Mouse (Mus musculus) adrenal gland, postnatal 14 days (tissue): ENCODE results near the gene Tspyl3. TPM values are rescaled to one million over a fixed set of nuclear protein-coding genes. Genes with fewer than 3 reads are reported as not detected.
"Not testable (repeated sequence)": the region's sequence is repeated elsewhere in the genome, so short reads cannot be mapped to it uniquely, and the experiment has no call there.

Experiments
- DNase-seq: peaks from one replicate; pipeline ENCODE4 v3.0.0; 2021; ENCODE audit warnings: mixed read lengths
- long read RNA-seq, 2 experiments: library from polyadenylated mRNA; stranded (forward); transcript quantifications; one replicate each; pipeline ENCODE4 v2.0.0; 2021
- total RNA-seq: library from RNA; stranded (reverse); gene quantifications from 2 replicates; pipeline ENCODE4 v1.2.3, GENCODE M21; 2021

Gene Tspyl3
- total RNA-seq, result 3.2 and 4.7 TPM in 2 replicates
- long read RNA-seq, experiment 1, transcript Tspyl3-201 (1 exons, 3,072 nt), result major isoform, 8 of 8 reads
- long read RNA-seq, experiment 1, partial matches to known transcripts, result 0 of 8 reads
- long read RNA-seq, experiment 1, other reads (novel, unspliced or antisense), result 0 of 8 reads
- long read RNA-seq, experiment 2, transcript Tspyl3-201 (1 exons, 3,072 nt), result major isoform, 6 of 6 reads
- long read RNA-seq, experiment 2, partial matches to known transcripts, result 0 of 6 reads
- long read RNA-seq, experiment 2, other reads (novel, unspliced or antisense), result 0 of 6 reads

DNA sequence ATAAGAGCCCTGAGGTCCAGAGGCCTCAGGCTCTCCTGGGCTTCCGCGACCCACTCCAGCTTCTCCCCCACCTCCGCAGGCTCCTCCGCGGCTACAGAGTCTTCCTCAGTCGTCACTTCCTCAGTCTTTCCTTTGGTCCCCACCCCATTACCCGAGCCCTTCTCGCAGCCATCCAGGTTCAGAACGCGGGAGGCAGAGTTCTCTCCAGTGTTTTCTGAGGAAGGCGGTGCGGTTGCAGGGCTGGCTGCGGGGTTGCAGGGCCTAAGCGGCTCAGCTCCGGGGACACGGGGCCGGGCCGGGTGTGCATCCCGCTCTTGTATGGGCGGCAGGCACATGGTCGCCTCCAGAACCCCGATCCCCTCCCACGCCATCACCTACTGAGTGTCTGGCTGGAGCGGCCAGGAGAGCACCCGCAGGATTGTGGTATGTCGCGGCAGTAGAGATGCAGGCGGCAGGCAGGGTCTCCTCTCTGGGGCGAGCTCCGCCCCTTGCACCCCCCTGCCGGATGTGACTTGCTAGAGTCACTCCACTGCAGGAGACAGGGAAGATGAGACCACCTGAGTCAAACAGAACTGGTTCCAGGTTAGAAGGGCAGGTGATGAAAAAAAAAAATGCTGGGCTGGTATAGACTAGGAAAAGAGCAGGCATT, at the start of gene Tspyl3:
TSS of gene Tspyl3 (minus strand) at position 496 of the 649 bp plus-strand sequence.
- peak; percentile 62 for DNase-seq

DNA sequence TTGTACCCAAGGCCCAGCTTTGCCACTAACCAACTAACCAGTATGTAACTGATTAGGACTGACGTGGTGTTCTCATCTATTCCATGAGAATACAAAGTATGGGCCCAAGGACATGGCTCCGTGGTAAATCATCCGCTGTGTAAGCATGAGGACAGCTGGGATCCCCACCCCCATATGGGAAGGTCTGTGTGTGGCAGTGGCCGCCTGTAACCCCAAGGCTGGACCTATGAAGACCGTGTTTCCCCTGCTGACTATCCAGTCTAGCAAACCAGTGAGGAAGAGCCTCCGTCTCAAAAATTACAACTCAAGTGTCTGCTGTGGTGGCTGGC, 49.6 kb upstream of the Tspyl3 start:
- DNase-seq, result peak; percentile 79

DNA sequence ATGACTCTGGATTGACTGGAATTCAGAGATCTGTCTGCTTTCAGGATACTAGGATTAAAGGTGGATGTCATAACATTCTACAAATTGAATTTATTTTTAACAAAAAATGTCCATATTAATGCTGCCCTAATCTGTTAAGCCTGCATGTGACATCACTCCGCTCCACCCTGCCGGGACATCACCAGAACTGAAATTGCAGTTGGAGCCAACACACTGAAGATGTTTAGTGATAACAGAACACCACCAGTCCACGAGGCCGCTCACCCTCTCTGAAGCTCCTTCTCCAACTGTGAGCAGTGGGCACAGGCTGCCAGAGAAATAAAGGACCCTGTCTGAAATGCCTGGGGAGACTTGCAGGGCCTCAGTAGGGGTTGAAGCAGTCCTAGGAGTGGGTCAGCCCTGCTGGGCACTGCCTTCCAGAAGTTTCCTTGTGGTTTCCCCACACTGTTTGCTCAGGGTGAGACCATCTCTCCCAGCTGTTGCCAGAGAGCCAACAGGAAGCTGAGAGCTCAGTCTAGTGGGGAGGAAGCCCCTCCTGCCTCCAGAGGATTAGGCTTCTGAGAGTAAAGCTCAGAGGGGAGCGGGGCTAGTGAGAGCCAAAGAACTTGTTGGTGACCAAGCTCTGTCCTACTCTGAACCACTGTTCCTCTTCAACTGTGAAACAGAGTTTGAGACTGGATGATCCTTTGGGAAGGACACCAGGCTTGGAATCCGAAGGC, 49.1 kb upstream of the Tspyl3 start:
- DNase-seq, result not testable (repeated sequence)

DNA sequence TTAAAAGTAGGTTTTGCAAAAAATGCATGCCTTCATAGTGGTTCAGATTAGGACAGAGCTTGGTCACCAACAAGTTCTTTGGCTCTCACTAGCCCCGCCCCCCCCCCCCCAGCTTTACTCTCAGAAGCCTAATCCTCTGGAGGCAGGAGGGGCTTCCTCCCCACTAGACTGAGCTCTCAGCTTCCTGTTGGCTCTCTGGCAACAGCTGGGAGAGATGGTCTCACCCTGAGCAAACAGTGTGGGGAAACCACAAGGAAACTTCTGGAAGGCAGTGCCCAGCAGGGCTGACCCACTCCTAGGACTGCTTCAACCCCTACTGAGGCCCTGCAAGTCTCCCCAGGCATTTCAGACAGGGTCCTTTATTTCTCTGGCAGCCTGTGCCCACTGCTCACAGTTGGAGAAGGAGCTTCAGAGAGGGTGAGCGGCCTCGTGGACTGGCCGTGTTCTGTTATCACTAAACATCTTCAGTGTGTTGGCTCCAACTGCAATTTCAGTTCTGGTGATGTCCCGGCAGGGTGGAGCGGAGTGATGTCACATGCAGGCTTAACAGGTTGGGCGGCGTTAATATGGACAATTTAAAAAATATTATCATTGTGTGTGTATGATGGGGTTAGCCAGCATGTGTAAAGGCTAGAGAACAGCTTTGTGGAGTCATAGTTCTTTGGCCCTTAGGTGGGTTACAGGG, 45.1 kb upstream of the Tspyl3 start:
- not testable (repeated sequence) for DNase-seq

GRCm38 (mm10) chr2:153267331-153267730, 42.1 kb upstream of the Tspyl3 start:
- DNase-seq, result no peak

- no peak for DNase-seq
Measured at GRCm38 (mm10) chr2:153263053-153263452, 37.8 kb upstream of the Tspyl3 start.

- no peak for DNase-seq
Measured at GRCm38 (mm10) chr2:153259864-153260674, 34.8 kb upstream of the Tspyl3 start.

DNA sequence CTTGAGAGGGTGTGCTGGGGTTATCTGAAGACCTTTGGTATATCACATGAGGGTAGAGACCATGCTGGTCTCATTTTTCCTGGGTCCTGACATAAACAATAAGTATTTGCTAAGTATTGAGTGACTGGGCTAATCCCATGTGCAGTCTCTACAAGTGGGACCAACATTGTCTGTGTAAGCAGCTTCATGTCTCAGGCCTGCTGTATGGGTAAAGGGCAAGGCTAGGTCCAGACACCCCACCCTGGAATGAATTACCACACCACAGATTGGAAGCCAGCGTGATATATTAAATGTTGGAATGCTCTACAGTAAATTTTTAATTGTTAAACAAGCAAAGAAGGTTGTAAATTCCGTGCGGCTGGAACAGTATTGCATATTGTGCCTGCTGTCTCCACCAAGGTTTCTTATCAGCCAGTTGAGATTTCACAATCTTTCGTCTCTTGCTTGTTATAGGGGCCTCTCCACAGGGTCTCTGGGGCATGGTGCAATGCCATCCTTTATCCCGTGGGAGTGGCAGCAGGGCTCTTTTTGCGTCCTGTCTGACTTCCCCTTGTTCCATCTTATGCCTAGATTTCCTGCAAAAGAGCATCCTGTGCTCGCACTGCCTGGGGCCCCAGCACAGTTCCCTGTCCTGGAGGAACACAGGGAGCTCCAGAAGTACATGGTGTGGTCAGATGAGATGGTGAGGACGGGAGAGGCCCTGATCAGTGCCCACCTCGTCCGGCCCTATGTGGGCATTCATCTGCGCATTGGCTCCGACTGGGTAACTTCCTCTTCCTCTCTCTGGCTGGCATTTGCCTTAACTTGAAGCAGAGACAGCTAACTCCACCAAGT, 34.0 kb upstream of the Tspyl3 start:
- no peak for DNase-seq

DNA sequence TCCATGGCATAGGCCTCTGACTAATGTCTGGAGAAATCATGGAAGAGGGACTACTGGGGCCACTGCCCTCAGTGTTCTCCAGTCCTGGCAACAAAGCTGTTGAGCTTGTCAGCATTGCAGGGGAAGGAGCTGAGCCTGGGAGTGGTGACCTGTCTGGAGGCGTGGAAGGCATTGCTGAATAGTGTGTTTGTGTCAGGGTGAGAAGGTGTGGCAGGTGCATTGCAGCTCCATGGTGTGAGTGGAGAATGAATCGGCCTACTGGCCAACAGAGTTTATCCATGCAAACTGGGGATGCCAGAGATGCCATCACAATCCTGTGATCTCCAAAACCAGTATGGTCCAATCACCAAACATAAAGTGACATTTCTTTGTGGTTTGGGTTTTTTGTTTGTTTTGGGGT, 31.4 kb upstream of the Tspyl3 start:
- no peak for DNase-seq

DNA sequence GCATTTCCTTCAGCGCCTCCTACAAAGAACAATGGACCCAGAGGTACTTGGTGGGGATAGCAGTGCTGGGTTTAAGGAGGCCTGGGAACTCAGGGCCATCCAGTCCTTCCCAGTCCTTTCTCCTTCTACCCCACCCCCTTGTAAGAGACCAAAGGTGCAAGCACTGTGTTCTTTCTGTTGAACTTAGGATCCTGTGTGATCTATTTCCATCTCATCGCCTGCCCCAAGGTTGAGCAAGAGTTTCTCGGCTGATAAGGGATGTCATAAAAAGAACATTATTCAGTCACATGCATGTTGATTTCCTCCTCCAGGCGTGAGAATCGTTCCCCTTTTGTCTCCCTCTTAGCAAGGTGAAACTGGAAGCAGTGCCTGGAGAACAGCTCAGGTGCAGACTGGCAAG, 24.5 kb upstream of the Tspyl3 start:
- DNase-seq, result no peak

DNA sequence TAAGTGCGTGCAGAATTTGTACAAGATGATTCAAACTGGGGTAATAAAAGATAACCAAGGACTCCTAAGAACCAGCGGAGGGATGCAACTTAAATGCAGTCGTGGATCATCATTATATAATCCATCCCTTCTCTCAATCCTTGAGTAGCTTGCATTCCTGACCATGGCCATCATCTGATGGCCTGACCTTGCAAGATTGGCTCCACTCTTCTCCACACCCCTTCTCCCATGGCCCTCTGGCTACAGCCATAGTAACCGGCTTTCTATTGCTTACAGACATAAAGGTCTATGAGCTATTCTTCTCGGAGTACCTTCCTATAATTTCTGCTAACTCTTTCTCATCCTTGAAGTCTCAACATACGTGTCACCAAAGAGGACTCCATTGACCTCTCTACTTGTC, 16.9 kb upstream of the Tspyl3 start:
- peak; percentile 34 for DNase-seq

DNA sequence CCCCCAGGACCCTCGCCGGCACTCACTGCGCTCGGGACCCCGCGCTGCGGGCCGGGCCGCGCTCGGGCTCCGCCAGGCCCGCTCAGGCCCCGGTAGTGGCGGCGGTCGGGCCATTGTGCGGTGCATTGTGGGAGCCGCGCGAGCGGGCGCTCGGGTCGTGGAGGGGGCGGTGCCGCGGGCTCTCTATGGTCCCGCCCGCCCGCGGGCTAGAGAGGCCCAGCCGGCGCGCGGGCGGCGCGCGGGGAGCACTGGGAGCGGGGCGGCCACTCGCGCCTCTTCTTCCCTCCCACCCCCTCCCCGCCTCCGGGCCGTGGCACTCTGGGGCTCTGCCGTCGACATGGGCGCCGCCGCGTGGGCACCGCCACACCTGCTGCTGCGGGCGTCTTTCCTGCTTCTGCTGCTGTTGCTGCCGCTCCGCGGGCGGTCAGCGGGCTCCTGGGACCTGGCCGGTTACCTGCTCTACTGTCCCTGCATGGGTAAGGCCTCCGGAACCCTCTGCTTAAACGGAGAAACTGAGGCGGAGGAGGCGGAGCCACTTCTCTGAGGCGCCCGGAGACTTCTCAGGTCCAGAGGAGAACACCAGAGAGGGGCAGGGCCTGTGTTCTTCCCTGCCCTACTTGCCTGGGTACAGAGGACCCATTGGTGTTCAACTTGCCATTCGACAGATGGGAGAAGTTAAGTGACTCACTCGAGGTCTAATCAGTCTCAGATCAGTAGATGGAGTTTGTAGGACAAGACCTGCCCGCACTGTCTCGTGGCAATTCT, 16.2 kb upstream of the Tspyl3 start, which contains the start of the genes Plagl2 and Pofut1:
TSS of gene Plagl2 (minus strand) at position 177 of the 765 bp plus-strand sequence.
TSS of gene Pofut1 (plus strand) at position 284 of the 765 bp plus-strand sequence.
- peak; percentile 95 for DNase-seq

GRCm38 (mm10) chr2:153240701-153241235, 15.5 kb upstream of the Tspyl3 start:
- peak; percentile 36 for DNase-seq

- peak; percentile 52 for DNase-seq
Measured at GRCm38 (mm10) chr2:153239860-153240480, 14.7 kb upstream of the Tspyl3 start.

DNA sequence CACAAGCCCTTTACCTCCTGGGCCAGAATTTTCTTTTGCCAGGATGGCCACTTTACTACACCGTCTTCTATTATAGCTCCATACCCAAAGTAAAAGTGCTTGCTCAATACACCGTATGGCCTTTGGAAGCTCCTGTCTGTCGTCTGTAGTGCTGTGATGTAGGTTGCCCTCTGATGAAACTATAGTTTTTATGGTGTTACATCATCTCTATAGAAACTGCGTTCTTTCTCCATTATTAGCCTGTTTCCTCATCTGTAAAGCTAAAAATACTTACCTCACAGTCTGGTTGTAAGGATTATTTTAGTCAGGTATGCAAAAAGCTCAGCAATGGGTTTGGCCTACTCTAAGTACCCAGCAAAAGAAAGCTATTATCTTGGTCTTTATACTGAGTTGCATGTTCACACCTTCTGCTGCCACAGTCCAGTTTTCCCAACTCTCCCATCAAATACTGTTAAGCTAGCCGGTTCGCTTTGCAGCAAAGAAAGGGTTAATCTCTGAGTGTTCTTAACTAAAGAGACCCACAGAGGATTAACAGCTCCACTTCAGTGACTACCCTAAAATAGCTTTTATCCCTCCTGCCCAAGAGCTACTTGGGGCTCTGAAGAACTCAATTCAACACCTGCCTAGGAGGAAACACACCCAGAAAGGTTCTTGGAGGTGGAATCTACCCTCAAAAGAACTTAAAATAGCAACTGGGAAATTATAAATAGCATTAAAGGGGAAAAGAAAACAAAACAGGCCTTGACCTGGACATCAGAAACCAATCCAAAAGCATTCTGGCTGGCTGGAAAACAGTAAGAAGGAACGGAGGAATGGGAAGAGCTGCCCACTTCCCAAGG, 14.0 kb upstream of the Tspyl3 start:
- DNase-seq, result no peak

GRCm38 (mm10) chr2:153238406-153238805, 13.2 kb upstream of the Tspyl3 start:
- peak; percentile 67 for DNase-seq

- no peak for DNase-seq
Measured at GRCm38 (mm10) chr2:153237891-153238290, 12.7 kb upstream of the Tspyl3 start.

DNA sequence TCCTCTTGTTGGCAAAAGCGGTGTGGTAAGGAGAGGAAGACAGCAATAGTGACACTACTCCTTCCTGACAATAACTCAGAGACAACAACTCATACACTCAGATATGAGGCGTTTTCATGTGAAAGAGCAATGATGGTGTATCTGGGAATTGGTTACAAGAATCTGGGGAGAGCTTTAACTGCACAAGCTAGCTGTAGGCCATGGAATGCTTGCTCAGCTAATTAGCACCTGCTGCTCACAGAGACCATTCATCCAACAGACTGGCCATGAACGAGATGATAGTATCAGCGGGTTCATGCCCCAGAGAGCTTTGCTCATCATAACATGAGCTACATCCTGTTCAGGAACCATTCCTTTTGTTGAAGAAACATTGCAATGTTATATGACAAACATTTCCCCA, 12.0 kb upstream of the Tspyl3 start:
- DNase-seq, result no peak
